Mouse (Mus musculus) regulatory T cell (primary cell): ENCODE results near the gene Stpg1.

Source experiments
- in situ Hi-C: fragments of 300-600 bp; cut with MboI, MseI; formaldehyde crosslinking; loops from one replicate; pipeline ENCODE4 v1.15.1; 2025; ENCODE audit warnings: high pct_unique_total_duplicates

Gene Stpg1

DNA sequence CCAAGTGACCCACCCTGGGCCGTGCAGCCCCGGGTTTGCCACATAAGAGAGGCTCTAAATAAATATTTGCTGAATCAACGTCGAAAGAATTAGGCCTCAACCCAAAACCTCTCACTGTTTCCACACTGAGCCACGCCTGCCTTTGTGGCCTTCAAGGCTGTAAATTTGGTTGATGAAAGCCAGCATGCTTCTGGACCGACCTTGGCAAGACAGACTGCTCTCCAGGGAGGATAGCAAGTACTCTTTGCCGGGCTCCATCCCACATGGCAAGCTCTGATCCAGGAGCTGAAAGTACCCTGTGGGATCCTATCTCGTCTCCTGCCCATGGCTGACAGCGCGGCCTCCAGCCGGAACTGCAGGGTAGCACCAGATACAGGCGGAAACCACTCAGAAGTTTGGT, 14.9 kb downstream of the Stpg1 start:
- in situ Hi-C loops, result no loop called here

DNA sequence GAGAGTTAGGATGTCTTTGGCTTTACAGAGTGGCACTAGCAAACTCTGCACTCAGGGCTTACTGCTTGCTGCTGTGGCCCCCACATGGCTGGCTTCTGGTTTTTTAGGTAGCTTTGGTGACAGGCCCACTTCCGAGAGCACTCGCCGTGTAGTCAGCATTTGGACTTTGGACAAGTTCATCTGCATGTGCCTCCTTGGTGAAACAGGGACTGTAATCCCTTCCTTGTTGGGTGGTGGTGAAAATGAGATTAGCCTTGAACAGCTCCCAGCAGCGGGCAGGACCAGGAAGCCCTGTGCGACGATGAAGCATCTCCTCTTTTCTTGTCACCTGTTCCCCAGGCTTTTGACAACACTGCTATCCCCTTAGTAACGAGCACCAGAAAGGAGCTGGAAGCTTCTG, 19.3 kb downstream of the Stpg1 start:
- in situ Hi-C loops, result loop anchor here (5.0 kb wide), 1 partner anchor 153 kb away; no protein-coding TSS in a partner anchor

DNA sequence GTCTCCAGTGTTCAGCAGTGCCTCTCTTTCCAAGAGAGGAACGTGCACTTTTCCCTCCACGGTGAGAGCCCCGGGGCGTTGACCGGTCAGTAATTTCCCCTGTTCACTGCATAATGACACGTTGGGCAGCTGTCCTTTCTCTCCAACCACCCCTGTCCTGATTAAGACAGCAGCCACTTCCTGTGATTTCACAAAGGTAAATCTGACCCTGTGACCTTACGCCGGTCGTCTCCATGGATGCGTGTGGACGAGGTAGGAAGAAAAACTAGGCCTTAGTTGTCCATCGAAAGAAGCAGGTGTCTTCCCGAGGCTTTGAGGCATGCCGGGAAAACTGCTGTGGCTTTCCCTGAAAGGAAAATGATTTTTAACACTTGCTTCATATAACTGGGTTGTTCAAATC, 20.3 kb downstream of the Stpg1 start:
- in situ Hi-C loops, result loop anchor here (5.0 kb wide), 1 partner anchor 152 kb away; no protein-coding TSS in a partner anchor

DNA sequence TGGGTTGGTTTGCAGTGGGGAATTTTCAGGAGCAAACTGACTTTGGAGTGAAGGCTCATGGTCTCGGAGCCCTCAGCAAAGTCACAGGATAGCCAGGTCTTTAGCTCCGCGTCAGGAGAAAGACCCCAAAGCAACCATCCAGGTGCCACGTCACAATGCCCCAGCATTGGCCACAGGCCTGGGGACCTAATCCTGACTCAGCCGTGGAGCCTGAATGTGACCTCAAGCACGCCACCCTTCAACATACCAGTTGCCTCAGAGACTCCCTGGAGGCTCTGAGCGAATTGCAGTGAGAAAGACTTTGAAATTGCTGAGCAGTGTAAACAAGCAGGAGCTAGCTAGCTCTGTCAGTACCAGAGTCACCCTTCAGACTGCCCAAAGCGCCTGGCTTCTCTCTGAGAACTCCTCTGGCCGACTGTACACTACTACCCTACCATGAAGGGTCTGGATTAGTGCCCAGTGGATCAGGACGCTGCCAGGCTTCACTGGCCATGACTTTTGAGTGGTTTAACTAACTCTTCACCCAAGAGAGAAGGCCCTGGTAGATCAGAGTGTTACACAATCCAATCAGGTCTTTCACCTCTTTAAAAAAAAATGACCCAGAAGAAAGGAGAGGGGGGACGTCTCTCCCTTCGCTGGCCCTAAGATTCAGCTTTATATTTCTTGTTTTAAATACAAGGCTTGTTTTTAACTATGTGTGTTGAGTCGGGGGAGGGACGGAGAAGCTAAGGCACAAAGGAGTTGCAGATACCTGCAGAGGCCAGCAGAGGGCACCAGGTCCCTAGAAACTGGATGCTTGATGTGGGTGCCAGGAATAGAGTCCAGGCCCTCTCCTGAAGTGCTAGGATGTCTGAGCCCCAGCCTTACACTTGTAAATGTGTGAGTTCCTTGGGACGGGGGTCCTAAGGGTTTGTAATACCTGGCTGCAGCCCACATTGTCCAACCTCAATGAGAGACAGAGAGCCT, 22.0 kb downstream of the Stpg1 start:
- in situ Hi-C loops, result no loop called here

DNA sequence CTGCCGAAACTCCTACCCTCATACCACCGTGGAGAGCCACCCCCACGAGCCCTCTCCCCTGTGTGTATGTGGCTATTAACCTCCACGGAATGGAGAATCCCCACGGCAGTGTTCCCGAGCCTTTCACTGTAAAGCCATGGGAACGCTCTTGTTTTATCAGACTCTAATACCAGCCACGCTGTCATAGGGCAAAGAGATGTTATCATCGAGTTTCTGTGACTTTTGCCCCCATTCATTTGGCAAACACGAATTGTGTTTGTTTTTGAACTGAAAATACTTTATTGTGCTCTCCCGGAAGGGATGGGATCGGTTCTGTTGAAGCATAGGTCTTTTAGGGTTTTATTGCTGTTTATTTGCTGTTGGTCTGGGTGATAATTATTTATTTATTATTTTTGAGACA, 23.5 kb downstream of the Stpg1 start:
- in situ Hi-C loops, result no loop called here

DNA sequence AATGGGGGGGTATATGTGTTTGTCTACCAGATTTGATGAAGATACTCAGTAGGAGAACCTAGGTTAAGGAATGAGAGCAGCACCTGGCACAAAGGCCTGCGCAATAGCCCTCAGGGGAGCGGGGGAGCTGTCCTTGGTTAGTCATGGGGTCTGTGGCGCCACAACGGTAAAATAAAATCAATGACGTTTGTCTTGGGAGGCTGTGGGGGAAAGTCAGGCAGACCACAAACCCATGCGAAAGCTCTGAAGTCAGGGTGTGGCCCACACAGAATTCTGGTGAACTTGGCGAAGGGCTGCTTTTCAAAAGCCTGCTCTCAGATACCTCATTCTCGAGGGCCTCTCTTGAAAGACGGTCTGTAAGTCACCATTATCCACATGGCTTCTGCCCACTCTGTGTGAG, 25.8 kb downstream of the Stpg1 start:
- in situ Hi-C loops, result no loop called here

DNA sequence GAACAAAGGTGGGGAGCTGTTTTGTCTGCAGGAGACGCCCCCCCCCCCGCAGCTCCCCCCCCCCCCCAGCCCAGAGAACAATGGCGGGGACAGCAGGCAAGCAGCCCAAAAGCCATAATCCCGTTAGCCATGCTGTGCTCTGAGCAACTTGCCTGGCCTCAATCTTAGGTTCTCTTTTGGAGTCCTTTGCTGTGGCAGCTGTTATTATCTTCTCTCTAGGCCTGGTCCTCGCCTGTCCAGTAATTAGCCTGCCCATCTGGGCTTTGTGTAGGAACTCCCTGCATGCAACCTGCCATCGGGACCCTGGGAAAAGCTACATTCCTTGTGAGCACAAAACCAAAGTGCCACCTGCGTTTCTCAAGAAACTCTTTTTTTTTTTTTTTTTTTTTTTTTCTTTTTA, 29.3 kb downstream of the Stpg1 start:
- in situ Hi-C loops, result no loop called here

DNA sequence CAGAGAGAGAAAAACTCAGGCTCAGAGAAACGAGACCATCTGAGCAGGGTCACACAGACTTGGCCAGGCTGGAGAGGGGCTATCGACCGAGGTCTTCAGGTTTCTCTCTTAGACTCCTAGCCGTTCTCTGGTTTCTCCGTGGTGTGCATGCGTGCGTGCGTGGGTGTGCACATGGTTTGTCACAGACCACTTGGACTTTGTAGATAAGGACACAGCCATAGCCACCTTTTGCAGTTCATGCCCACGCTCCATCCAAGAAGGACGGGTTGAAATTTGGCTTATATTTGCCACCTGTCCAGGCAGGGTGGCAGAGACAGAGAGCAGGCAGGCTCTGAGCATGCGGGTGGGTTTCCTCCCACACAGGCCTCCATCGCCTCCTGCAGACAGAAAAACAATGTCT, 30.5 kb downstream of the Stpg1 start:
- in situ Hi-C loops, result no loop called here

DNA sequence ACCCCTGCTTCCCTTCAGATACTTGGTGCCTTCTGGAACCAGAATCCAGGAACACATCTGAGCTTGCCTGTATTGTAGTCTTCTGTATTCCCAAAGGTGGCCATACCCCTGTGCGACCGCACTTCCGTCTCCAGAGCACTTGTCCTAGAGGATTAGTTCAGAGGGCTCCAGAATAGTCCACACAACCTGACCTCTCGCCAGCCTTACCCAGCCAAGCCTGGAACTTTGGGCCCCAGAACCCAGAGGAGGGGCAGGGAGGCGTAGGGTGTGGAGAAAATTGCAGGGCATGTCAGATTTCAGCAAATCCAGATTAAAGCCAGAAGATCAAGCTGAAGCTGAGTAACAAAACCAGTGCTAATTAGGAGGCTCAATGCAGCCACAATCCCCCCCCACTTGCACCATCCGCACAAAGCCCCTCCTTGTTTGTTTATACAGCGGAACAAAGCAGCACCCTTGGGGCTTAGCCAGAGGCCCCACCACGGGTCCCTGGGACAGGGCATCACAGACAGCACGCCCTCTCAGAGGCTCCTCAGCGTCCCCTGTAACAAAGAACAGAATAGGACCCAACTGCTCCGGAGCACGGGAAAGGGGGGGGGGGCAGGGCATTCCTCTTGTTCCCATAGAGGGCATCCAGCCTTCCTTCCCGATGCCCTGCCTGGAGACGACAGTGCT, 31.6 kb downstream of the Stpg1 start:
- in situ Hi-C loops, result no loop called here

DNA sequence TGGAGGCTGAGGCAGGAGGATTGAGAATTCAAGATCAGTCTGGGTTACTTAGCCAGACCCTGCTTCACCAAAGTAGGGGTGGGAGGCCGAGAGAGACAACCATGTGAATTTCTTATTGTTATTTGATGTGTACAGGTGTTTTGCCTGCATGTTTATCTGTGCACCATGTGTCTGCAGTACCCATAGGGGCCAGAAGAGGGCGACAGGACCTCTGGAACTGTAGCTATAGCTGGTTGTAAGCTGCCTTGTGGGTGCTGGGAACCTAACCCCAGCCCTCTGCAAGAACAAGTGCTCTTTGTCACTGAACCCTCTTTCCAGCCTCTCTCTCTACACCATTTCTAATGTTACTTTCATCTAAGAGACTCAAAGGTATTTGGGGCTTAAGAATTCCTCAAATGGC, 35.7 kb downstream of the Stpg1 start:
- in situ Hi-C loops, result no loop called here

DNA sequence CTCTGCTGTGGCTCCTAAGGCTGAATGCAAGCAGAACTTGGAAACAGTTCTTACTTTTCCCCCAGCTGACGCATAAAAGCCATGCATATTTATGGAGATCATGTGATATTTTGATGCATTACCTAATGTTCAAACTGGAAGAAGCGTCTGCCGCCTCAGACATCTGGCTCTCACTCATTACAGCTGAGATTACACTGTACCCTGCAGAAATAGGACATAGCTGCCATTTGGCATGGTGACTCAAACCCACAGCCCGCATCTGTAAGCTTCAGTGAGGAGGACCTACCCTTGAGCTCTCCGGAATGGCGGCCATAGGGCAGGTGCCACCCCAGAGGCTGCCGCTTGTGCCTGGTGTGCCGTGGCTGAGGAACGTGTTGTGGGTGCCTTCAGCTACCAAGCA, 36.6 kb downstream of the Stpg1 start:
- in situ Hi-C loops, result no loop called here

DNA sequence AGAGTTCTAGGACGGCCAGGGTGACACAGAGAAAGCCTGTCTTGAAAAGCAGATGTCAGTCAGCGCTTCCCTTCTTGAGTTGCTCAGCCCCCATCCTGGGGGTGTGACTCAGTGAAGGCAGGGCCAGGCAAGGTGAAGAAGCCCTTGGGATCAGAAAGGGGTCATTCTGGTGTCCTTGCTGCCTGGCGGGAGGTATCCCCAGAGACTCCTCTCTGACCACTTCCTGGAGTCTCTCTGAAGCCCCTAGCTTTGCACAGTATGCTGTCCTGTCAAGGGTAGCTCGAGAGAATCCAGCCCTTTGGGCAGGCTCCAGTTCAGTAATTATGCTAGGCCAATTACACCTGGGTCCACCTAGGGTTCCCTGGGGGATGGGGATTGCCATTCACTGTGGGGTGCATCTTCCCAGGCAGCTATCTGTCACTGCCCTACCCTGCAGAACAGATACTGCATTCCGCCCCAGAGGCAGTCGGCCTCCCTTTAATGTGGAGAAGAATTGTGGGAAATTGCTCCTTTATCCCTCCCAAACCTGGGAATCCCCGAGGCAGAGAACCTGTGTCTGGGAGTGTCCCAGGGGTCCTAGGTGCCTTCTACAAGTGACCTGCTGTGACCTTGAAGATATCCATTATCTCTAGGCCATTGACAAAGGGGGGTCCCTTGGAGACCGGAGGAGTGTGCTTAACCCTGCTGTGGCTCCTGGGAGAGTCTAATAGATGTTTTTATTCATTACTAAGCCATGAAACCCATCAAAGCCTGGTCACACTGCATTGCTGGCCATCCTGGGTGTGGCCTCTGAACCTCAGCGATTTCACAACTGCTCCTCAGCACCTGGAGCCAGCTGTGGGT, 37.4 kb downstream of the Stpg1 start:
- in situ Hi-C loops, result no loop called here

DNA sequence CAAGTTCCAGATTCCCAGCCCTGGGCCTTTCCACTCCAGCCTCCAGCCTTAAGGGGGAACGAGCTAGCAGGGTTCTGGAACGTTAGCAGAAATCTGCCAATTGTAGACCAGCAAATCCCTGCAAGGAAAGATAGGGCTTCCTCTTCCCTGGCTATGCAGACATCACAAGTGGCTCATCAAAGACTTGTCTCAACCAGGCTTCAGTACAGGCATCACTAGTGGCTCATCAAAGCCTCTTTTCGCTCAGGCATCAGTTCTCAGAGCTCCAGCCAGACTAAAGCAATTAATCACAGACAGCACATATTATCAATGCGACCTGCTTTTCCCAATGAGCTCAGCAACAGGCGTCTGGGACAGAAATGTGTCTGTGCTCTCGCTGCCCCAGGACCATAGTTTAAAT, 38.4 kb downstream of the Stpg1 start:
- in situ Hi-C loops, result no loop called here

DNA sequence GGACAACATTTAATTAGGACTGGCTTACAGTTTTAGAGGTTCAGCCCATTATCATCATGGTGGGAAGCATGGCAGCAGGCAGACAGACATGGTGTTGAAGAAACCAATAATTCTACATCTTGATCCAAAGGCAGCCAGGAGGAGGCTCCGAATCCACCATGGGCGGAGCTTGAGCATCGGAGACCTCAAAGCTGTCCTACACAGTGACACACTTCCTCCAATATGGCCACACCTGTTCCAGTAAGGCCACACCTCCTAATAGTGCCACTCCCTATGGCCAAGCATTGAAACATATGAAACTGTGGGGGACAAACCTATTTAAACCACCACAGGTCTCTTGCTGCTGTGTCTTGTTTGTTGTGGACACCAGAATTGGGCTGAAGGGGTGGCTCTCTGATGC, 40.4 kb downstream of the Stpg1 start:
- in situ Hi-C loops, result no loop called here

DNA sequence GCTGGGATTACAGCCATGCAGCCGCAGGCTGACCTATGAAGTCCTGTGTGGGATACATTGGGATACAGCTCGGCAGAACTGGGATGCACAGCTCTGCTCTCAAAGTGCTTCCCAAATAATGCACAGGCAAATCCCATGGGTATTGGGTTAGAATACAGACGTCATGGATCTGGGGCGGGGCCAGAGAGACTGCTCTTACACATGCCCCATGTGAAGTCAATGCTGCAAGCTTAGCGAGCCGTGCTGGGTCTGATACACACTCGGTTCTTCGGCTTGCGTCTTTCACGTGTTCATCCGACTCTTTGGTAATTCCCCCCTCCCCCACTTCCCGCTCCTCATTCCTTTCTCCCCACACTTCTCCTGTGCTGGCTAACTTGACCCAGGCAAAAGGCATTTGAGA, 44.5 kb downstream of the Stpg1 start:
- in situ Hi-C loops, result no loop called here

DNA sequence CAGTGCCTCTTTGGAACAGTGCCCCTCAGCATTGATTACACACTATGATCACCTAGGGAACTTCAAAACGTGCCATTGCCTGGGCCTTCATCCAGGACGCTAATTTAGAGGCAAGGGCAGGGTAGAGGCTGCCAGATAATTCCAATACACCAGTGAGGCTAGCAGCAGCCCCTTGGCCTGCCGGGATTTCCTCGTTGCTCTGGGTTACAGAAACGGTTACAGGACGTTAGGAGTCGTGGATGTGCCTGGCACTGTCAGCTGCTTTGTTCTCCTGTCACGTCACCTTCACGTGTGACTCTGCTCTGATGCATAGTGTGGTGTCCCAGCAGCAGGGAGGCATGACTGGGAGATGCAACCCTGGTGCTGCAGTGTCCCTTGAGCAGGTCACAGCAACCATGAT, 45.5 kb downstream of the Stpg1 start:
- in situ Hi-C loops, result no loop called here

DNA sequence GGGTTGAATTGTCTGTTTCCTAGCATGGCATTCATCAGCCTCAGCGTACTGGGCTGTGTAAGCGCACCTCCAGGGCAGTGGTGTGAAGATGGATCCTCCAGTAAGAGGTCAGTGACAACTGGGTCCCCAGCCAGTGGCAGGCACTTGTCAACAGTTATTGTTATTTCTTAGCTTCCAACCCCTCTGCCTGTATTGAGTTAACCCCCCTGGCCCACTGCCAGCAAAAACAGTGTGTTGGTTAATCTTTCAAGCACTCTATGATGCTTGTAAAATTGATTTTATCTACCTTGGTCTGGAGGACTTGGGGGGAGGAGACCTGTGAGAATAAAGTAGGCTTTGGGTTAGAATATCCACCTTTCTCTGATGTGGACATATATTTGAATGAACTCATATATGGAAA, 49.7 kb downstream of the Stpg1 start:
- in situ Hi-C loops, result no loop called here

DNA sequence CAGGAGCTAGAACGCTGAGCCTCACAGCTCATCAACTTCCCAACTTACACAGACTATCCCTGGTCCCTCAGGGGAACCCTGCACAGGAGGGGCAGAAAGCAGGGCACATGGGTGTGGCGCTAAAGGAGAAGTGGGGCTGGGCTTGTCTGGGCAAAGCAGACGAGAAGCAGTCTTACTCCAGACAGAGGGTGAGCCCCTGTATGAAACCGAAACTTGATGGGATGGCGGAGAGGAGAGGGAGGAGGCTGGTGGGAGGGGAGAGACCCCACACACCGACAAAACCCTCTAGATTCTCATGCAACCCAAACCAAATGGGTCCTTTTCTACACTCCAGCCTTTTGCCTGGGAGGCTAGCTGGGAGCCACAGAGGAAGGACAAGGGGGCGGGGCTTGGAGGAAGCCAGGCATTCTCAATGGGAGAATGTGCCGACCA, 50.5 kb downstream of the Stpg1 start:
- in situ Hi-C loops, result no loop called here

DNA sequence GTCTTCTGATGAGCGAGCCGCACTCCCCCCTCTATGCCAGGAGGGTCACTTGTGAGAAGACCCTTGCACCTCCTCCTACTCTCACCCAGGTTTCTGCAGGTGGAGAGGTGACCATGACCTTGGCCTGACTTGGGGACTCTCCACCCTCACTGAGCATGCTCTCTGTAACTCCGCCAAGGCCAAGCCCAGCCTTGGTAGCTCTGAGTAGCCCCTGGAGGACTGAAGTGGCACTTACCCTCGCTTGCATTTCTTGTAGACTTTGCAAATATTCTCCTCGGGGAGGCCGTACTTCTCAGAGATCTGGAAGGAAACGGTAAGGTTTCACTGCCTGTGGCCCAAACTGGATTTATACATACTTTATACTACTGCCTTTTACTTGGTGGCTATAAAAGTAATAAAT, 51.4 kb downstream of the Stpg1 start:
- in situ Hi-C loops, result no loop called here

DNA sequence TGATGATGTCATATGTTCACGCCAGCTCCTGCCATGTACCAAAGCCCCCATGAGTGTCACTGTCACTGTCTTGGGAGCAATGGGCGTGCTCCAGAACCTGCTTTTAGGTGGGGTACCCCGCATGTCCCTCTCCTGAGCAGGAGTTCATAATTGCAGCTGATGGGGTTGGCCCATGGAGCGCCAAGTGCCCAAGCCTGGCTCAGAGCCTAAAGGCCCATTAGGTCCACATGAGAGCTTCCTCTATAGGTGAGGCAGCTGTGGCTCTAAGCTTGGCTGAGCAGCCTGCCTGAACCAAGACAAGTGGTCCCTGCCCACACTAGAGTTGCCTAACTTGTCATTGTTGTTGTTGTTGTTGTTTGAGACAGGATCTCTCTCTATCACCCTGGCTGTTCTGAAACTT, 52.2 kb downstream of the Stpg1 start:
- in situ Hi-C loops, result no loop called here

DNA sequence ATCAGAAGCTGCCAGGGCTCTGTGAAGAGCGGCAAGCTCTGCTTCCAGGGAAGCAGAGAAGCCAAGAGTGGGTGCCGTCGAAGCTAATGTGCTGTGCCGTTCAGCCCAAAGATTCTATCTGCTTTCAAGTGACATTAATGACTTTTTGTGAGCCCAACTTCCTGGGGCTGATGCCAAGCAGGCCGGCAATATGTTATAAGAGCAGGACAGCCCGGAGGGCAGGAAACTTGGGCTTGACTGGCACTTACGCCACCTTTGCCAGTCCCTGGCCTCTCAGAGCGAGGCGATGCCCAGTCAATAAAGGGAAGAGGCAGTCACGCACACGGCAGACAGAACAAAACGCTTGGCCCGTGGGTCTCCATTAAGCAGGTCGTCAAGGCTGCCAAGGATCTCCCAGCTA, 53.0 kb downstream of the Stpg1 start:
- in situ Hi-C loops, result no loop called here

DNA sequence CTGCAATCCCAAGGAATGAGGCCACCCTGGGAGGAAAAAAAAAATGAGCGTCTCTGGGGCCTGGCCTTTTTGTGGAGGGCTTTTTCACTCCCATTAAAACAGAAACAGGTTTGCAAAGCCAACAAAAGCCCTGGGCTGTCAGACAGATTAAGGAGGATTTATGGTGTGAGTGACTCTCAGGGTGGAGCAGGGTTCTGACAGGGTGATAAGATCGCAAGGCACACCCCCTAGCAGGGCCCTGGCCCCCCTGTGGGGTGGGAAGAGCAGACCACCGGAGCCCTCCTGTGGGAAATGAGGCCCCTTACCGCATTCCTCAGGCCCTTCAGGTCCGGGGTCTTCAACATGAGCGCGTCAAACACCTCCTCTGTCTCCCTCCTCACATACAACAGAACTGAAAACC, 53.5 kb downstream of the Stpg1 start:
- in situ Hi-C loops, result no loop called here
